Mouse (Mus musculus) intestine, embryonic 16.5 days (tissue): ENCODE measurements around the gene Mylk4. TPM values are rescaled to one million over a fixed set of nuclear protein-coding genes. Genes with fewer than 3 reads are reported as not detected.

Source experiments
- ATAC-seq: fragments of 200-750 bp; cut with Nextera tagmentation; 2 replicates; pipeline ENCODE4 v1.8.0; 2017; ENCODE audit warnings: moderate TSS enrichment, moderate library complexity
- H3K27ac ChIP-seq: fragments of 300-500 bp; sonication (generic); 2 replicates; pipeline ENCODE4 v1.5.1; 2014; ENCODE audit warnings: mild to moderate bottlenecking, low read length
- H3K27me3 ChIP-seq: fragments of 300-500 bp; sonication (generic); replicated peaks from 2 replicates; pipeline ENCODE4 v1.6.1; 2014; ENCODE audit warnings: low read length, control low read depth, mixed read lengths; ENCODE audit not compliant: control insufficient read depth, insufficient read depth
- H3K36me3 ChIP-seq: fragments of 300-500 bp; sonication (generic); 2 replicates; pipeline ENCODE4 v1.6.1; 2014; ENCODE audit warnings: low read length, control low read depth; ENCODE audit not compliant: control insufficient read depth, insufficient read depth
- H3K4me1 ChIP-seq: fragments of 300-500 bp; sonication (generic); 2 replicates; pipeline ENCODE4 v1.6.1; 2014; ENCODE audit warnings: low read length, control low read depth, mixed read lengths; ENCODE audit not compliant: control insufficient read depth, insufficient read depth
- H3K4me2 ChIP-seq: fragments of 300-500 bp; sonication (generic); 2 replicates; pipeline ENCODE4 v1.6.1; 2014; ENCODE audit warnings: low read depth, low read length, control low read depth
- H3K4me3 ChIP-seq: fragments of 300-500 bp; sonication (generic); 2 replicates; pipeline ENCODE4 v1.5.1; 2014; ENCODE audit warnings: mild to moderate bottlenecking, low read length
- H3K9ac ChIP-seq: fragments of 300-500 bp; sonication (generic); 2 replicates; pipeline ENCODE4 v1.6.1; 2014; ENCODE audit warnings: low read depth, low read length
- H3K9me3 ChIP-seq: fragments of 300-500 bp; sonication (generic); 2 replicates; pipeline ENCODE4 v1.6.1; 2016; ENCODE audit warnings: low read length, control low read depth; ENCODE audit not compliant: control insufficient read depth
- WGBS: fragments of 180-500 bp; shearing (Covaris S2); extraction: QIAGEN DNeasy Blood & Tissue Kit; methylation state at CpG from one replicate; pipeline ENCODE4 v1.1.7; 2014; 5-methylcytosine and 5-hydroxymethylcytosine counted together
- polyA plus RNA-seq: library from polyadenylated mRNA; unstranded; fragments of >200 nt; fragmentation: Nextera tagmentation; extraction: Ambion mirVana; gene quantifications from 2 replicates; pipeline ENCODE4 v1.2.1, GENCODE M21; 2015

Gene Mylk4
- 0.02 TPM in 1 of 2 replicates, not detected in the other for polyA plus RNA-seq

DNA sequence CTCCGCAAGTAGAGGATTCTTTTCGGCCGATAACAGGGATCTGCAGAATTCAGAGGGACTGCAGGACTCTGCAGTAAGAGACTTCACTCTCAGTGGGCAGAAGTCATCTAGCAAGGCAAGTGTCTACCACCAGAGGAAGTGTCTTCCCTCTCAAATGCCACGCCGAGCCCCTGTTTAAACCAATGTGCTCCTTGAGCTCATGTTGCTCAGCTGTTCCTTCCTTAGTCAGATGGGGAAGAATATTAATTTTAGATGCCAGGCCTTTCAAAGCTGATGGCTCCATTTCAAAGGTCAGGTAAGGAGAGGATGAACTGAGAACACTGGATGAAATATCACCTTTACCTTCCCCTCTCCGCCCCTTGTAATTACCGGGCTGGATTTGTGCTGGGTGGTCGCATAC lies at the start of gene Mylk4:
TSS of gene Mylk4 (minus strand) at position 139 of the 400 bp plus-strand sequence.
- Histone ChIP-seq H3K4me1 (no peaks in the 10 kb centered on the region), H3K27me3 (no peaks in the 10 kb centered on the region), H3K9ac (no peak within 1 kb of the TSS), H3K27ac (no peak within 1 kb of the TSS), H3K36me3 (no peaks in the 10 kb centered on the region), H3K4me3 (no peak within 1 kb of the TSS), H3K9me3 (no peaks in the 10 kb centered on the region), H3K4me2 (no peak within 1 kb of the TSS)
- no peak for ATAC-seq
- 78% methylated on average over 8 of the region's 8 CpGs for WGBS

DNA sequence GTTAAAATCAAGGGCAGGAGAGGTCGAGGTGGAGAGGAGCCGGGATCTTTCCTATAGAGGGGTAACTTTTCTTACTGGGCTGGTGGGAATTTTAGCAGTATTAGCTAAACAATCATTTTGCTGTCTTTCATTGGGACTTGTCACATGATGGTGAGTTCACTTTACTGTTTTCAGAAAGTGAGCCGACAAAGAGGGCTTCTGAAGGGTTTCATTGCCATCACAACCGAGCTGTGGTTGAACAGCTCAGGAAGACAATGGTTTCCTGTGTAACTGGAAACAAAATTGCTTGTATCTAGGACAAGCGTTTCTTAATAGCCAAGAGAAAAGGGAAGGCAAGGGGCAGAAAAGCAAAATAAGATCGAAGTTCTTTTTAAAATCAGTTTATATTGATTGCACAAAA lies 49.5 kb upstream of the Mylk4 start:
- H3K27ac ChIP-seq: no peak overlapping the region
- no peak for ATAC-seq
- no peak overlapping the region for H3K4me3 ChIP-seq
- 68% methylated on average over 6 of the region's 6 CpGs for WGBS
- no peak overlapping the region for H3K9ac ChIP-seq
- no peaks in the 10 kb centered on the region for H3K9me3 ChIP-seq
- peaks cover 9% of the 10 kb centered on the region for H3K4me1 ChIP-seq
- H3K4me2 ChIP-seq: no peak overlapping the region
- H3K27me3 ChIP-seq: no peaks in the 10 kb centered on the region
- no peaks in the 10 kb centered on the region for H3K36me3 ChIP-seq

GRCm38 (mm10) chr13:32832776-32833175 lies 49.0 kb upstream of the Mylk4 start:
- Histone ChIP-seq H3K4me1 (peaks cover 9% of the 10 kb centered on the region), H3K9me3 (no peaks in the 10 kb centered on the region), H3K27ac (no peak overlapping the region), H3K27me3 (no peaks in the 10 kb centered on the region), H3K4me2 (no peak overlapping the region), H3K9ac (no peak overlapping the region), H3K36me3 (no peaks in the 10 kb centered on the region), H3K4me3 (no peak overlapping the region)
- no peak for ATAC-seq
- WGBS: 71% methylated on average over 3 of the region's 3 CpGs

- ATAC-seq: peak; percentile 83
- Histone ChIP-seq H3K27me3 (no peaks in the 10 kb centered on the region), H3K4me1 (peaks cover 9% of the 10 kb centered on the region), H3K4me3 (no peak overlapping the region), H3K9me3 (no peaks in the 10 kb centered on the region), H3K36me3 (no peaks in the 10 kb centered on the region), H3K9ac (no peak overlapping the region), H3K27ac (peak overlapping the region; percentile 71), H3K4me2 (no peak overlapping the region)
- WGBS: 58% methylated on average over 3 of the region's 3 CpGs
Measured at GRCm38 (mm10) chr13:32831505-32832273, 47.9 kb upstream of the Mylk4 start.

DNA sequence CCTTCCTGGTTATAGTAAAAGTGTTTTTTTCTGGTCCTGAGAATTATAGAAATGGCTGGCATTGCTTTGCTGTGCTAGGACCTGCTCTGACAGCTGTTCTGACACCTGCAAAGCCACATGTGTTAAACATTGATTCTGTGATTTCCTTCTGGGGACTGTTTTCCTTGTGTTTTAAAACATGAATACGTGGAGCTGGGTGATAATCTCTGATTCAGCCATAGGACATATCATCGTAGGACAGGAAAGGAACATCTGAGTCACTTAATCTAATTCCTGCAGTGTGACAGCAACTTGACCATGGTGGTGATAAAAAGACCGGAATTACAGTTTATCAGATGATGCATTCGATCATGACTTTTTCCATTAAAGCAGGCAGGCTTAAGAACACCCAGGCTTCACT lies 45.1 kb upstream of the Mylk4 start:
- Histone ChIP-seq H3K4me3 (no peak overlapping the region), H3K27me3 (no peaks in the 10 kb centered on the region), H3K36me3 (no peaks in the 10 kb centered on the region), H3K4me1 (peaks cover 9% of the 10 kb centered on the region), H3K4me2 (no peak overlapping the region), H3K27ac (no peak overlapping the region), H3K9me3 (no peaks in the 10 kb centered on the region), H3K9ac (no peak overlapping the region)
- ATAC-seq: no peak
- WGBS: 74% methylated on average over 4 of the region's 4 CpGs

DNA sequence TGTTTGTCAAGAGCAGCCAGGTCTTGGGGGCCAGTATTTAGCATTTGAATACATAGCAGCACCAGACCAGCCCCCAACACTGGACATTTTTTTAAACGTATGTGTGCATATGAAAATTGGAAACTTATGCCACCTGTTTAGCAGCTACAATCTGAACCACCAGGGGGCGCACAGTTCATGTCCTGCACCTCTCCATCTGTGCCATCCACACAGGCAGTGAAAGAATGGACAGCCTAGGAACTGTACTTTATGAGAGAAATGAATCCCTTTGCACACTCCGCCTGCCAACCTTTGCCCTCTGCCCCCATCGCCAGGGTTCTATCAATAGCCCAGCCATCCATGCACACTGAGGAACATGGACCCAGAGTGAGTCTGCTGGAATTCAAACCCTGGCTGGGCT lies 44.2 kb upstream of the Mylk4 start:
- peaks cover 9% of the 10 kb centered on the region for H3K4me1 ChIP-seq
- H3K27ac ChIP-seq: no peak overlapping the region
- no peaks in the 10 kb centered on the region for H3K9me3 ChIP-seq
- no peak overlapping the region for H3K4me2 ChIP-seq
- H3K36me3 ChIP-seq: no peaks in the 10 kb centered on the region
- H3K27me3 ChIP-seq: no peaks in the 10 kb centered on the region
- 0 out of 2 replicates have a peak, but pooled peaks have one; percentile 24 for ATAC-seq
- H3K9ac ChIP-seq: no peak overlapping the region
- no peak overlapping the region for H3K4me3 ChIP-seq
- 56% methylated on average over 4 of the region's 4 CpGs for WGBS

DNA sequence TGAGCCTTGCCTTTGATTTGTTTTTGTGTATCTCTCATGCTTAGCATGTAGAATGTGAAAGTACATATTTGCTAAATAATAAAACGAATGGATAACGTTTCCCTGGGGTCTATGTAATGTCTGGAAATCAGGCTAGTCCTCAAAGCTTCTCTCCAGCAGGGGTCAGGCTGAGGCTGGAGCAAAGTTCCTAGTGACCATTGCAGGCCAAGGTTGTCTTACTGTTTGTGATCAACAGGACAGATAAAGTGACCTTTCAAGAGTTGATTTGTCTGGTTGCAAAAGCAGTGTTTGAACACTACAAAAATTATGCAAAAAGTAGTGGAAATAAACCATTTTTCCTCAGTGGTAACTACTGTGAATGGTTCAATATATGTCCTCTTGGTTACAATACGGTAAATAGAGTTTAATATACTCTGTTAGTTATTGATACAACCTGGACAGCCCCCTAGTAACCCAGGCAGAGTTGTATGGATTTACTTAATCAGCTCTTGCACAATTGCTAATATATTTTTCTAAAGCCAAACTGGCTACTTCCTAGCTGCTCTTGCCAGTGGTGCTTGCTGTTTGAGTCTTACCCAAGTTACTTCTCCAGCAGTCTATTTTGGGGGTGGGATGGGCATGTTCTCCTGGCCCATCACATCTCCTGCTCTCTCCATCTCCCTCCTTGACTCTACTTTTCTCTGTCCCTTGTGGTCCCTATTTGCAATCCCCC lies 43.5 kb upstream of the Mylk4 start:
- Histone ChIP-seq H3K4me2 (no peak overlapping the region), H3K9ac (no peak overlapping the region), H3K4me1 (peaks cover 5% of the 10 kb centered on the region), H3K4me3 (no peak overlapping the region), H3K27ac (no peak overlapping the region), H3K9me3 (no peaks in the 10 kb centered on the region), H3K27me3 (no peaks in the 10 kb centered on the region), H3K36me3 (no peaks in the 10 kb centered on the region)
- ATAC-seq: no peak
- 68% methylated on average over 3 of the region's 3 CpGs for WGBS

- H3K4me1 ChIP-seq: no peaks in the 10 kb centered on the region
- no peaks in the 10 kb centered on the region for H3K27me3 ChIP-seq
- H3K4me3 ChIP-seq: no peak overlapping the region
- no peak for ATAC-seq
- no peak overlapping the region for H3K4me2 ChIP-seq
- H3K36me3 ChIP-seq: peaks cover 7% of the 10 kb centered on the region; the same call in 1 of the 2 replicates
- no peak overlapping the region for H3K9ac ChIP-seq
- H3K27ac ChIP-seq: no peak overlapping the region
- 93% methylated on average over 8 of the region's 8 CpGs for WGBS
- no peaks in the 10 kb centered on the region for H3K9me3 ChIP-seq
Measured at GRCm38 (mm10) chr13:32825546-32825945, 41.8 kb upstream of the Mylk4 start.

DNA sequence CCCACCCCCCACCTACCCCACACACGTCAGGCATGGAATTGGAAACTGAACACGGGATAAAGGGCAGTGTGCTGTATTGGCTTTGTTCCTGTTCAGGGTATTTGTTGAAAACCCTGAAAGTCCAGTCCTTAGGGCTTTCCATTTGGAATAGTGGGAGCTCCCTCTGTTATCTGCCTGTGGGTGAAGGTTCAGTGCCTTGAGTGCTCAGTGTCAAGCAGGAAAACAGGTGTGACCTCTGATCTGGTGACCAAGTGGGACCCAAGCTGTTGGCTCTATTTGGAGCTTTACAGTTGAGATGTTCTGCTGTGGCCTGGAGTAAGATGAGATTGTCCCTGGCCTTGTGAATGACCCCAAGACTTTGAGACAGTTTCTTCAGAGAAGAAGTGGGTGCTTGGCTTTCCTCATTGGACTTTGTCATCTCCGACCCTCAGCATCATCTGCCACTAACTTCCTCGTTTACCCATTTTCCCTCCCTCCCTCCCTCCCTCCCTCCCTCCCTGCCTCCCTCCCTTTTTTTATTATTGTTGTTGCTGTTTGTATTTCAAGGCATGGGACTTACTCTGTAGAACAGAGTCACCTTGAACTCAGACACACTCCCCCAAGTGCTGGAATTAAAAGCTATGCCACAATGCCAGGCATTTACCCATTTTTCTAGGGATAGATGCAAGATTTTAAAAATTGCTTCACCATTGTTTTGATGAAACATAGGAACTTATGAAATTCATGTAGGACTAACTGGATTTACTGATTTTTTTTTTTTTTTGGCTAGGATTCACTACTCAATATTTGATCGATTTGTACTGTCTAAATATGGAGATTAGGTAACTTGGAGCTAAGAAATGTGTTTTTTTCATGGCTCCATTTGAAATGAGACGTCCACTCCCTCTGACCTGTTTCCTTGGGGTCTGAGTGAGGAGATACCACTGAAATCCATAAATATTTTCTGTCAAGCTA lies 40.9 kb upstream of the Mylk4 start:
- H3K9ac ChIP-seq: no peak overlapping the region
- H3K4me2 ChIP-seq: 0 out of 2 replicates have a peak overlapping the region, but pooled peaks have one; percentile 9
- H3K9me3 ChIP-seq: no peaks in the 10 kb centered on the region
- H3K36me3 ChIP-seq: peaks cover 11% of the 10 kb centered on the region; the same call in 1 of the 2 replicates
- no peaks in the 10 kb centered on the region for H3K4me1 ChIP-seq
- H3K27me3 ChIP-seq: no peaks in the 10 kb centered on the region
- ATAC-seq: peak; percentile 80
- no peak overlapping the region for H3K4me3 ChIP-seq
- H3K27ac ChIP-seq: peak overlapping the region; percentile 51
- 67% methylated on average over 6 of the region's 6 CpGs for WGBS
